Mouse (Mus musculus) Patski (cell line): ENCODE measurements around the gene B230217C12Rik. TPM values are rescaled to one million over a fixed set of nuclear protein-coding genes. Genes with fewer than 3 reads are reported as not detected.

Experiments
- ATAC-seq: fragments of 100-300 bp; one replicate; pipeline ENCODE4 v1.8.0; 2021
- CTCF ChIA-PET: fragments of 350-600 bp; sonication (Branson Sonifier 250); formaldehyde crosslinking; loops from one replicate; lab custom pipeline; 2022; ENCODE audit warnings: inconsistent platforms; lab: Charles Lee
- POLR2A ChIA-PET: fragments of 350-600 bp; sonication (Branson Sonifier 250); formaldehyde crosslinking; loops from one replicate; lab custom pipeline; 2022; ENCODE audit warnings: antibody characterized with exemption, inconsistent platforms; lab: Charles Lee
- DNase-seq: peaks from one replicate; pipeline ENCODE4 v3.0.0-alpha.2; 2011; ENCODE audit warnings: low read depth, low spot score
- H3K27me3 ChIP-seq: fragments of 371-371 bp; one replicate; pipeline ENCODE4 v1.5.1; 2021
- CTCF ChIP-seq: fragments of 100-300 bp; IDR thresholded peaks from one replicate; pipeline ENCODE4 v1.5.1; 2021
- in situ Hi-C: fragments of 300-500 bp; cut with MboI; formaldehyde crosslinking; loops from 3 replicates; pipeline ENCODE4 v1.11.1; 2018; ENCODE audit warnings: low pct_unique_long_range_greater_than_20kb, mixed read lengths
- polyA plus RNA-seq: library from polyadenylated mRNA; unstranded; gene quantifications from one replicate; pipeline ENCODE4 v1.2.3, GENCODE M21; 2021

The B230217C12Rik gene
- polyA plus RNA-seq, 1 experiment from 2014 or later, result 1.5 TPM

DNA sequence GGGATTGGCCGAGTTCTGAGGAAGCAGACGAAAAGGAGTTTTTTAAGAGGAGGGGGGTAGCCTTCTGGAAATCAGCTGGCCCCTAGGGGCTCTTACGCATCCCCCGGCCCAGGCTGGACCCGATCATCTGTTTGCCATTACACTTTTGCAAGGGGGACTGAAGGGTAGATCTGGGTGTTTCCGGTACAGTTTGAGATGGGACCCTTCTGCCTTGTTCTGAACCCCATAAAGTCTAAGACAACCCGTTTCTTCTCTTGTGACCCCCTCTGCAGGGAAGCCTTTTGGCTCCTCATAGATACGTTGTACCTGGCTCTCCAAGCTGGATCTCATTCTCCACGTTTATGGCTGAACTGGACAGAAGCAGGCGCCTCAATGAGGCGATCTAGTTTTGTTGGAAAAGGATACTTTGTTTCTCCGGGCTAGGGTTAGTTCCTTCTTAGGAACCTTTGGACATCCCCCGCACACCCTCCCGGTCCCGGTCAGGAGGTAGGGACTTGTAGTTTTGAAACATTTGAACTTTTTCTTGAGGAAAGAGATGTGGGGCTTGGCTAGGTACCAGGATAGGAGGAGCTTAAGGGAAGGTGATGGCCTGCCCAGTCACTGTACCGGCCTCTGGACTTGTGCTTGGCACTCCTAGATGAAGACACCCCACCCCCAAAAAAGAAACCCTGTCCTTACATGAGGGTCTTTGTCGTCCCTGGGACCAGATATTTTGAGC, 39.7 kb upstream of the B230217C12Rik start:
- no peak for ATAC-seq
- in situ Hi-C loops, result no loop called here
- no peak for DNase-seq
- ChIA-PET POLR2A (interaction anchor here (0.9 to 6.7 kb wide), 2 partner anchors 14 to 91 kb away, joined by 3 to 133 read pairs; no protein-coding TSS in a partner anchor), CTCF (interaction anchor here (1.6 to 4.3 kb wide), 4 partner anchors 12 to 83 kb away, joined by 4 to 32 read pairs (median 7); partner anchors contain the start of gene Fbxo47)
- no peak for TF ChIP-seq CTCF
- no peaks in the 10 kb centered on the region for H3K27me3 ChIP-seq

DNA sequence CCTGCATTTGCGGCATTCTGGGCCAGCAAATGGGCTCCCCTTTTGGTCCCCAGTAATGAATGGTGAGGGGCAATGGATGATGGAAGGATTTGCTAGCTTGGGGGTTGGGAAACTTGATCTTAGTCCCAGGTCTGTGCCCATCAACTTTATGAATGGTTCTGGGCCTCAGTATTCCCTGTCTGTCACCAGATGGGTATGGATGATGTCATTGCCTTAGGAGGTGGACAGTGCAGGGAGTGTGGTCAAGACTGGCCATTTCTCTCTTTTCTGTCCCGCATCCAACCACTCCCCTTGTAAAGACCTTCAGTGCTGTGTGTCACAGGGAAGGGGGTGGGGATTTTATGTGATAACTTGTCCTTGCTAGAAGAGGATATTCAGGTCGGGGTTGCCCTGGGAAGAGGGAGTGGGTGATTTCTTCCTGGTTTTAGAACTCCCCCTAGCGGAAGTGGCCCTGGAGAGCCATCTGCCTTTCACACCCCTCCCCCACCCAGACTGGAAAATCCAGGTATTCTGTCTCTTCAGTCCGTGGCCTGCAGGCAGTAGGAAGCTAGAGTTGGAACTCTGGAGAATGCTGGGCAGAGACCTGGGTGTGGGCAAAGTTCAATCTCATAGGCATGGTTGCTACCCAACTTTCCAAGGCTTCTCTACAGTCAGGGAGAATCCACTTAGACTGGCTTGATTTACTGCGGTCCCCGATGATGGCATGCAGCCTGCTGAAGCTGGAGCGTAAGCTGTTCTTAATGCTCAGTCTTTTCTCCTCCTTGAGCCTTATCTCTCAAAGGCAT, 39.0 kb upstream of the B230217C12Rik start:
- no peak for ATAC-seq
- in situ Hi-C loops, result no loop called here
- no peak for DNase-seq

GRCm38 (mm10) chr11:97802194-97802470, 38.4 kb upstream of the B230217C12Rik start:
- no peak for DNase-seq
- in situ Hi-C loops, result no loop called here
- no peak for ATAC-seq
- no peaks in the 10 kb centered on the region for H3K27me3 ChIP-seq
- CTCF ChIA-PET, result interaction anchor here (1.6 to 4.3 kb wide), 2 partner anchors 11 to 82 kb away, joined by 5 to 32 read pairs; partner anchors contain the start of gene Fbxo47
- POLR2A ChIA-PET, result interaction anchor here (0.9 to 6.7 kb wide), 3 partner anchors 12 to 38 kb away, joined by 3 to 133 read pairs (median 3); partner anchors contain the start of gene B230217C12Rik
- TF ChIP-seq CTCF, result no peak

More for the DNA sequence above, 39.0 kb upstream of the B230217C12Rik start:
- POLR2A ChIA-PET, result interaction anchor here (0.9 to 6.7 kb wide), 3 partner anchors 13 to 39 kb away, joined by 3 to 133 read pairs (median 3); partner anchors contain the start of gene B230217C12Rik
- CTCF ChIA-PET, result interaction anchor here (1.6 to 4.3 kb wide), 4 partner anchors 12 to 83 kb away, joined by 4 to 32 read pairs (median 7); partner anchors contain the start of gene Fbxo47
- TF ChIP-seq CTCF, result no peak
- H3K27me3 ChIP-seq, result no peaks in the 10 kb centered on the region

- ChIA-PET CTCF (interaction anchor here (4.3 kb wide), 1 partner anchor 11 kb away, joined by 32 read pairs; no protein-coding TSS in a partner anchor), POLR2A (interaction anchor here (1.2 to 6.7 kb wide), 2 partner anchors 12 to 29 kb away, joined by 3 to 133 read pairs; no protein-coding TSS in a partner anchor)
- ATAC-seq, result no peak
- in situ Hi-C loops, result no loop called here
- H3K27me3 ChIP-seq, result no peaks in the 10 kb centered on the region
- DNase-seq, result no peak
- no peak for TF ChIP-seq CTCF
These were observed 38.1 kb upstream of the B230217C12Rik start for GRCm38 (mm10) chr11:97802495-97802894.

DNA sequence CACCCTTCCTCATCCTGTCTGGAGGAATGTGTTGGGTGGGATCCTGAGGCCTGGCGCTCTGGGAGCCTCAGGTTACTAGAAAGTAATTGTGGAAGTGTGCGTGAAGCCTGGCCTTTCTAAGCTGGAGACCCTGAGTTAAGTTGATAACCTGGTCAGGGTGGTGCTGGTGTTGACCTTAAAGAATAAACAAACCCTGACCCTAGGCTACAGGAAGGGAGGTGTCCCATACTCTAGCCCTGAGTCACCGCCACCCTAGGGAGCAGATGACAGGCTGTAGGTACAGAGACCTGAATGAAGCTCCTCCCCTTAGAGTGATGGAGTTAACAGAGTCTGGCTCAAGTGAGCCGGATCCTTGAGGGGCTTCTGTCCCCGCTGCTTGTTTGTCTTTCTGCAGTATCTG, 36.7 kb upstream of the B230217C12Rik start:
- ChIA-PET POLR2A (interaction anchor here (0.8 kb wide), 1 partner anchor 10 kb away, joined by 4 read pairs; no protein-coding TSS in a partner anchor), CTCF (no interaction called here)
- no peaks in the 10 kb centered on the region for H3K27me3 ChIP-seq
- no peak for DNase-seq
- TF ChIP-seq CTCF, result no peak
- in situ Hi-C loops, result no loop called here
- no peak for ATAC-seq

DNA sequence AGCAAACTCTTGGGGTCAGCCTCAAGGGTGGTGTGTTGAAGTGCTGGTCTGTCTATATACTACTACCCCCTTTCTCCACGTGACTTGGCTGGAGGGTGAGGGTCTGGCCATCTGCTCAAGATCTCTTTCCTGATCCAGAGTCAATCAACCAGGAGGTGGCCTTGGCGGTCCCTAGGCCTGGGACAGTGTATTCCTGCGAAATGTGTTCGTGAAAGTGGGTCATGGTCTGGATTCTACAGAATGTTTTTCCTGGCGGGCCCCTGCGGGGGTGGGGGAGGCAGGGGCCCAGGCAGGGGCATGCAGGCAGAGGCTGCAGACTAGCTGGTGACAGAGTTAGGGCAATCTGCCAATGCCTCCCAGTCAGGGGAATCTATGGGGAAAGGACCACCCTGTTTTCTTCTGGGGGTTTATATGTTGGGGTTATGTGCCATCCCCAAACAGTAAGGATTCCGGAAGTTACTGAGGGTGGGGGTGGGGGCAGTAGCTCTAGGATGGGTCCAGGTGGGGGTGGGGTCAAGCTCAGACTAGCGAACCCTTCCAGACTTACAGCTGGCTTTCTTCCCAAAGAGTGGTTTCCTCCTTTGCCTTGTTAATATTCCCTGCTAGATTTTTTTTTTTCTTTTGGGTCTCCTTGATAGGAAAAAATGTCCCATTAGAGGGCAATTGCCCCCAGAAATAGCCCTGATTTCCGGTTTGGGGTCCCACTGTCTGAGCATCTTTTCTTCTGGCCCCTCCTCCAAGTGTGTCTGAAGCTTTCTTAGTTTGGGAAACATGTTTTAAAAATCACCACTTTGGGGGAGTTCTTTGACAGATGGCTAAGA, 35.5 kb upstream of the B230217C12Rik start:
- POLR2A ChIA-PET, result interaction anchor here (0.6 to 1.4 kb wide), 5 partner anchors 8 to 358 kb away, joined by 3 to 6 read pairs (median 4); no protein-coding TSS in a partner anchor
- no peak for TF ChIP-seq CTCF
- DNase-seq (no peak), ATAC-seq (no peak)
- no peaks in the 10 kb centered on the region for H3K27me3 ChIP-seq
- CTCF ChIA-PET, result interaction anchor here (1.0 kb wide), 1 partner anchor 23 kb away, joined by 3 read pairs; no protein-coding TSS in a partner anchor
- in situ Hi-C loops, result no loop called here

DNA sequence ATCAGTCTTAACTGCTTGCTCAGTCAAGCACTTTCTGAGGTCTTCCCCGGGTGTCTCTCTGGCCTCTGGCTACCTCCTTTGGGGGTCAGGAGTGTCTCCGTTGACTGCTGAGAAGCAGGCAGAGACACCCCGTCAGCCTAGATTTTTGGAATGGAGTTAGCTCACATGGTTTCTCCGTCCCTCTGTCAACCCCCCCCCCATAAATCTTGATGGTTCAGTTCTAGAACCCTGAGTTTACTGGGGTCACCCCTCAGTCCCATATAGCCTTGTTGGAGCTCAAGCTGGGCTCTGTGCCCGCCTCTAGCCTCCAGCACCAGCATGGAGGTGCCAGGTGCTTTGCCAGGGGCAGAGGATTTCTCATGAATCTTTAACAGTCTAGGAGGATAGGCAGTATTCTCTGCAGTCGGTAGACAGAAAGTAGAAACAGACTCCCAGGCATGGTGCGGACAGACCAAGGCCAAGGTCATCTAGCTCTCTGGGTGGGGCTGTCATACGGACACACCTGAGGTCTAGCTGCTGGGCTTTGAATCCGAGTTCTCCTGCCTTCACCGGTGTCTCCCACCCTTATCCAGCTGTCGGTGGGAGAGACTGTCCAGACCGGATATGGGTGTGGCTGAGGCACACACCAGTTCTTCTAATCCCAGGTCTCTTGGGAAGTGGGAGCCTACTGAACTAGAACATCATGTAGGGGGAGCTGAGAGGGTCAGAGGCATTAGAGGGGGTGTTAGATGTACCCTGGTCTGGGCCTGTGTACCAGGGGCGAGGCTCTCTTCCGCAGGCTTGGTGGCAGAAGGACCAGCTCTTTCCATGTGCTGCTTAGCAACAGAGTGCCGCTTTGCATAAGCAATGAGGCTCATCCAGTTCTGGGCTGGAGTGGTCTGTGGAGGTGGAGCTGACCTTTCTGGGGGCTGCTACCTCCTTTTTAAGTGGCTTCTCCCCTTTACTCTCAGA, 34.6 kb upstream of the B230217C12Rik start:
- TF ChIP-seq CTCF, result no peak
- no peaks in the 10 kb centered on the region for H3K27me3 ChIP-seq
- in situ Hi-C loops, result no loop called here
- ATAC-seq (no peak), DNase-seq (no peak)
- ChIA-PET POLR2A (interaction anchor here (0.6 to 1.4 kb wide), 5 partner anchors 8 to 359 kb away, joined by 3 to 6 read pairs (median 4); no protein-coding TSS in a partner anchor), CTCF (interaction anchor here (1.0 kb wide), 1 partner anchor 22 kb away, joined by 3 read pairs; no protein-coding TSS in a partner anchor)

- in situ Hi-C loops, result no loop called here
- H3K27me3 ChIP-seq, result no peaks in the 10 kb centered on the region
- POLR2A ChIA-PET, result interaction anchor here (0.9 to 1.1 kb wide), 2 partner anchors 11 to 150 kb away, joined by 3 read pairs; no protein-coding TSS in a partner anchor
- no peak for DNase-seq
- no peak for TF ChIP-seq CTCF
- no peak for ATAC-seq
- CTCF ChIA-PET, result interaction anchor here (0.9 kb wide), 1 partner anchor 10 kb away, joined by 3 read pairs; no protein-coding TSS in a partner anchor
These were observed 34.0 kb upstream of the B230217C12Rik start for GRCm38 (mm10) chr11:97806613-97806964.
